Mouse (Mus musculus) adrenal gland, postnatal 14 days (tissue): ENCODE results near the gene Zfhx3. TPM values are rescaled to one million over a fixed set of nuclear protein-coding genes. Genes with fewer than 3 reads are reported as not detected.

ENCODE experiments used
- DNase-seq: peaks from one replicate; pipeline ENCODE4 v3.0.0; 2021; ENCODE audit warnings: mixed read lengths
- total RNA-seq: library from RNA; stranded (reverse); gene quantifications from 2 replicates; pipeline ENCODE4 v1.2.3, GENCODE M21; 2021

Gene Zfhx3
- total RNA-seq, 1 experiment from 2014 or later = 43.5 TPM

- no peak for DNase-seq
Measured at GRCm38 (mm10) chr8:108701381-108702175, 759.1 kb downstream of the Zfhx3 start.

DNA sequence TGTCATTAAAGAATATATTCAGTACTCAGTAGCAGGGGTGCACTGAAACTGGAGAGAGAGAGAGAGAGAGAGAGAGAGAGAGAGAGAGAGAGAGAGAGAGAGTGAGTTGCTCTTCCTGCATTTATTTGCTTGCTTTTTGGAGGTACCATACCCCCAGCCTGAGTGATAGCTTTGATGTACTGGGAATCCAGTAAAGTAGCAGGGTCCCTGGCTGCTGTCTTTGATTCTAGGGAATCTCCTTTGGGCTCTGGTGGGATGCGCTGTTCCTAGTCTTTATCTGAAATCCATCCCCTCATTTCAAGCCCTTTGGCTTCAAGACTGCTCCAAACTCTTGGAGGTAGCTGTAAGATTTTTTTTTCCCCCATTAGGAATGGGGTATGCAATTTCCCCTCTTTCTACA, 759.8 kb downstream of the Zfhx3 start:
- no peak for DNase-seq

- DNase-seq = no peak
Measured at GRCm38 (mm10) chr8:108705751-108706150, 763.3 kb downstream of the Zfhx3 start.

- DNase-seq = no peak
Measured at GRCm38 (mm10) chr8:108706491-108706847, 764.0 kb downstream of the Zfhx3 start.

GRCm38 (mm10) chr8:108706848-108707541, 764.6 kb downstream of the Zfhx3 start:
- no peak for DNase-seq

DNA sequence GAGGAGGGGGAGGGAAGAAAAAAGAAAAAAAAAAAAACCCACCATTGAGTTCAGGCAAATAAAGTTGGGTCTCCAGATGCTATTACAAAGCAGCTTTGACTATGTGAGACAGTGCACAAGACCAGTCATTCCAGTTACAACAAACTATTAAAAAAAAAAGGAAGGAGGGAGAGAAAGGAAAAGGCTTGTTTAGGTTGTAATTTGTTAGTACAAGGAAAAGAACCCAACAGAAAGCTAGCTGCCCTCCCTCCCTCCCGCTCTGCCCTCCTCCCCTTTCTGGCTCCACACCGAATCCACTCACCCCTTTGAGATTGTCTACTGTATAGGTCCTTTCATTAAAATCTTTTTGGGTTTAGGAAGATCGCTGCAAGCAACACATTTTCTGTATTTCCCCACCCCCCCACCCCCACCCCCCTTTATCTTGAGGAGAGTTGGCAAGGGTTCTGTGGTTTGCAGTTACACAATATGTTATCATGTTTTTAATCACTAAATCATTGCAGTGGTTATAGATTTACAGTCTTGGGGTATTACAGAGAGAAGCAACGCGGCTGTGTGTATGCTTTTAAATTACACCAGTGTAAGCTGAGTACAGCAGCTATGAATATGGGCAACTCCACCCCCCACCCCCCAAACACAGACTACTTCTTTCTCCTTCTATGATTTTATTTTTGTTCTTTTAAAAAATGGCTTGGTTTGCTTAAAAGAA, 765.3 kb downstream of the Zfhx3 start:
- DNase-seq = no peak

GRCm38 (mm10) chr8:108708833-108709387, 766.5 kb downstream of the Zfhx3 start:
- DNase-seq = no peak

GRCm38 (mm10) chr8:108709441-108709840, 767.0 kb downstream of the Zfhx3 start:
- DNase-seq = no peak

DNA sequence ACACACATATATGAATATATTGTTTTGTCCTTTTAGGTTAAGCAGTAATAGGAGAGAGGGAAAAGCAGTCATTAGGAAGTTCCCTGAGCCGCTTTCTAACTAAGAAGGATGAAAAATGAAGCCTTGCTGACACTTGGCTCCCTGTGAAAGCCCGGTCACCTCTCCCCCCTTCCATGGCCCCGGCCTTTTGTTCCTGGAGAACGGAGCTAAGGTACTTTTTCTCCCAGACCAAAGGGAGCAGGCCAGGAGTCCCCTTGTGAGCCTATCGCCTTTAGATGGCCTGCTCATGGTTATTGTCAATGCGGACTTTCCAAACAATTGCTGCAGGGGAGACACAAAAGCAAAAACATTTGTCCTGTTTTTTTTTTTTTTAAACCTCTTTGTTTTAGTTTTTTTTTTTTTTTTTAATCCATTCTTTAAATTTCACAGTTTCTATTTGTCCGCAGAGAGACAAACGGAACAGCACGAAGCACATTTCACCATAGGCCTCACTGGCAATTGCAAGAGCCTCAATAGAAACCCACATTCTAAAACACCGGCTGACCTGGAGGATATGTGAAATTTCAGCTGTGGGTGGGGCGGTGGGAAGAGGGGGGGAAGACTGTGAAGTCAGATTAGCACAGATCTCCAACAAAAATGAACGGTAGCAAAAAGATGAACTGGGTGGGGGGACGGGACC, 767.6 kb downstream of the Zfhx3 start:
- no peak for DNase-seq

DNA sequence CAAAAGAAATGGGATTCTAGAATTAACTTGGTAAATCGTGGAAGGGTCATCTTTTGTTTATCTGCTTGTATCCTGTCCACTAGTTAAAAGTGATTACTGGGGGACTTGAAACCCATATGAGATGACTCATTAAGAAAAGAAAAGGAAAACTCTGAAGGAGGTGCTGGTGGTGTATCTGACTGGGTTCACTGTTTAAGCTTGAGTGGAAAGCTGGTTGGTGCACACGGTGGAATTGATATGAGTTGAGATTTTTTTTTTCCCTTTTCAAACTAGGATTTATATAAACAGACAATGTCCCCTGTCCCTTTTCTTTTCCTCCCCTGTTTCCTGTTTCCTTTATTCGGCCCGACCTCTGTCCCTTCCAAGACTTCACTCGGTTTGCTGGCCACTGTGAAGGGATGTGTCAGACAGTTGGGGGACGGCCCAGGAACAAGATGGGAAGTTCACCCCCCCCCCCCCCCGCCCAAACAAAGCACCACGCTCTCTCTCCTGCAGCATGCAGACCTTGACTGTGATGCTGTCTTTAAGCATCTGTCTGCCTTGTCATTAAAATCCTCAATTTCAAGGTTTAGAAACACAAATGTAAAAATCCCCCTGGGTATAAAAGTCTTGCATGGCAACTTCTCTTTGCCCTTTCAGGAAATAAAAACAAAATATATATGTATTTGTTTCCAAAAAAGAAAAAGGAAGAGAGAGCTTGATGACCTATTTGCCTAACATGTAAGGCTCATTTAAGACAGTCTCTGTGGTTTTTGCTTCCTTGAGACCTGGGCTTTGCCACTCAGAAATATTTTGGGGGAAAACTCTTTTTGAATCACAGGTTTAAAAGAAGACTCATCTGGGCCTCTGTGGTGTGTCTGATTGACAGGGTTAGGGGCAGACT, 768.4 kb downstream of the Zfhx3 start:
- DNase-seq = peak; percentile 70

DNA sequence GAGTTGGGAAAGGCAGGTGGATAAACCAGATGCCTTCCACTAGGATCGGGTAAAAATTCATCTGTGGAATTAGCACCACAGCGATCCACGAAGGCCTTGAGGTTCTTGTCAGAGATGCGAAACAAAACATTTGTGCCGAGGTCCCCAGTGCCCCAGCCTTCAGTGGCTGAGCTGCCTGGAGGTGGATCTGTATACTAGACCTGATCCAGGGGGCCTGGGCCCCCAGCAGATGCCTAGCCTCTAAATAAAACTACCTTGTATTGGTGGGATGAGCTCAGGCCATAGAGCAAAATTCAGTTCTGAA, 769.0 kb downstream of the Zfhx3 start:
- DNase-seq = no peak

- no peak for DNase-seq
Measured at GRCm38 (mm10) chr8:108712001-108712411, 769.6 kb downstream of the Zfhx3 start.

- no peak for DNase-seq
Measured at GRCm38 (mm10) chr8:108712607-108713006, 770.2 kb downstream of the Zfhx3 start.

- no peak for DNase-seq
Measured at GRCm38 (mm10) chr8:108713346-108714142, 771.1 kb downstream of the Zfhx3 start.

DNA sequence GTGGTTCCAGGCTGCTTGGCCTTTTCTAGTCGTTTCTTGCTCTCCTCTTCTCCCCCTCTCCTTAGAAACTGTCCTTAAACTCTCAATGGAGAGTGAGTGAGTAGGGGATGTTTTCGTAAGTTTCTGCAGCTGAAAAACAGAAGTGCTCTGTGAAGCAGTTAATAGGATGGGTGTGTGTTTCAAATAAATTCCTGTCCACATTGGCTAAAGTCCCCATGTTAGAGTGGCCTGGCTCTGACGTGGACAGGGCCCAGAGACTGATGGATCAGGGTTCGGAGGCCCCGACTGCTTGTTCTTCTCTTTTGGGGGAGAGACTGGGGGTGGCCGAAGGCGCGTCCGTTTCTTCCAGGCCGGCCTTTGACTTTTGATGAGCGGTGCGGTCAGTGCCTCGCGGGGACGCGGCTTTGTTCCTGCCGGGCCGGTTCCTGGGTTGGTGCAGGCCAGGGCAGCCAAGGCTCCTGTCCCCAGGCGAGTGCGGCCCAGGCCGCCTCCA, 771.7 kb downstream of the Zfhx3 start:
- no peak for DNase-seq

GRCm38 (mm10) chr8:108714636-108715415, 772.4 kb downstream of the Zfhx3 start:
- DNase-seq = peak; percentile 84

DNA sequence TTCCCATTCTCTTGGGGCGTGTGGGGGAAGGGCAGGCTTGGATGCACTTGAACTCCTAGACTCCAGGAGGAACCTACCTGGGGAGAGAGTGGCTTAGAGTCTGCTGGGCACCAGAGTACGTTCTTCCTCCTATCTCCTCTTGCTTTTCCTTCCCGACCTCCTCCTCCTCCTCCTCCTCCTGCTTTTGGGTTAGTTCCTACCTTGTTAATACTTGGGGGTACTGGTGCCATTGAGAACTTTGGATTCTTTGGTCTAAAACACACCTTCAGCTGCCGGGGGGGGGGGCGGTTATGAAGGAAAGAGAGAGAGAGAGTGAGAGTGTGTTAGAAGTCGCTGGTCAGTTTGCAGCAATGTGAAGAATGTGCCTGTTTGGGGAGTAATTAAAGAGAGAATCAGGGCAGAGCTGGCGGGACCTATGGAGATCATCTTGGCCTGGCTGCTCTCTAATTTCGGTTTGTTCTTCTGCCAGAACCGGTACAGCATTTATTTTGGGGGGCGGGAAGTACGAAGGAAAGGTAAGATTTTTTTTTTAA, 773.0 kb downstream of the Zfhx3 start:
- no peak for DNase-seq

DNA sequence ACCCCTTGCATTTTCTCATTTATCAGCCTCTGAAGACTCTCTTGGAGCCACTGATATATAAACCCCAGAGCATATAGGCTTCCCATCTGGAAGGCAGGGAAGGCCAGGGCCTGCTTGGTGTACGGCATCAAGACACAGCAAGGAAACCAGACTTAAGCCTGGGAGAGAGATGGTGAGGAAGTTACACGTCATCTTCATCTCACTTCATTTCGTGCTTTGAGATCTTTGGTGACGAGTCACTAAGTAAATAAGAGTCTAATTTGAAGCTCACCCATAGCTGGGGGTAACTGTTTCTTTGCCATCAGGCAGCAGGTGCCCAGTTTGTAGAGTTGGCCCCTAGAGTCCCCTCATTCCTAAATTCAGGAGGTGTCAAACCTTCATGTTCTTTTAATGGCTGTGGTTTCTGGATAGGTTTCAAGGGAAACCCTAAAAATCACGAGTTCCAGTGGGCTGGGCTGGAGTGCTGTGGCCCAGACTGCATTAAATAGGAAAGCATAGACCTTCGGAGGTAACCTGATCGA, 773.9 kb downstream of the Zfhx3 start:
- no peak for DNase-seq

DNA sequence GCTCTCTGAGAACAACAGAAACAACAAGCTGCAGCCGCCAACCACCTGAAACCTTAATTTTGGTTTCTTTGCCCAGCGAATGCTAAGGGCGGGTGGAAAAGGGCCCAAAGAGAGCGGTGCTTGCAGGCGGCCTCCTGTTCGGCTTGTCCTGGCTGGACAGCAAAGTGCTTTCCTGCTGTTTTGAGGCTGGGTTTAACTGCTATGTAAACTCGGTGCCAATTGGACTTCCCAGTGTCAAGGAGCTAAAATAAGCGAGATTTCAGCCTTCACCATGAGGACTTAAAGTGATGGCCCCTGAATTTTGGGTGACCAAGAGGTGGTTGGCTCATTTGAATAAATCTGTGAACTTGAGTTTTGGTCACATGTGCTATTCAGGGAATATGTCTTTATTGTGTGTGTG, 775.1 kb downstream of the Zfhx3 start:
- no peak for DNase-seq
